Mouse (Mus musculus): ENCODE results near the gene Adam17. TPM values are rescaled to one million over a fixed set of nuclear protein-coding genes. Genes with fewer than 3 reads are reported as not detected.

Adam17 gene
- 11.2 and 11.8 TPM in 2 replicates for polyA plus RNA-seq (2015; fragmentation: Nextera tagmentation; extraction: Ambion mirVana)

DNA sequence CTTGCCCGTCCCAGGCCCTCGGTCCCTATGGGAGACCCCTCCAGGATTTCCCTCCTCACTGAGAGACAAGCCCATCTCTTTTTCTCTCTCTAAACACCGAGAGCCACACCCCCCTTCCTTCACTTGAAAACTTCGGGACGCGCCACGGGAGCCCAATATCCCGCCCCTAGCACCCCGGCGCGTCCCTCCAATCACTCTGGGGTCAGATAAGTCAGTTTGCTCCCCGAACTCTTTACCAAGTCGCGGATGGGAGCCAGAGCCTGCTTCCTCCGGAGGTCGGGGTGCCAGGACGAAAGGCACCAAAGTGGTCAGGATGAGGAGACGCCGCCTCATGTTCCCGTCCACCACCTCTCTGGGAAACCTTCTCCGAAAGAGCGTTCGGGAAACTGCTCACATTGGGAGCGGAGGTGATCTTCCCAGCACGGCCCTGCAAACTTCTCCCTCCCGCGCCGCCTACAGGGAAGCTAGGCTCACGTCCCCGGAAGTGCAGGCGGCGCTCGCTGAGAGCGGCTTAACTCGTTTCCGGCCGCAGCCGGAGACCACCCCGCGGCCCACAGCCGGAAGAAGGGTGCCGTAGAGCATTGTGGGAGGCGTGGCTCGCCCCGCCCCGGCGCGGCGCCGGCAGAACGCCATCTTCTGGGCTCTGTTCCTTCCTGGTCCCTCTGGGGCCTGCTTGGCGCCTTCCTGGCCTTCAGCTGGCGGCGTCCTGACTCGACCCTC is at the start of gene Adam17:
Gene Adam17, minus strand, starts transcription at position 533 of the 720 bp plus-strand sequence.
- Histone ChIP-seq H3K4me3 (ENCODE audit: low read depth, low read length) (peak within 1 kb of the TSS; percentile 79), H3K4me2 (replicated peaks; ENCODE audit: low read depth) (peak within 1 kb of the TSS; percentile 88), H3K9me3 (ENCODE audit: control insufficient read depth) (no peaks in the 10 kb centered on the region), H3K9ac (ENCODE audit: low read depth, low read length) (peak within 1 kb of the TSS; percentile 86), H3K27me3 (replicated peaks; ENCODE audit: control insufficient read depth, insufficient read depth, low read length) (no peaks in the 10 kb centered on the region), H3K27ac (ENCODE audit: low read depth, low read length) (peak within 1 kb of the TSS; percentile 94), H3K4me1 (replicated peaks; ENCODE audit: control insufficient read depth, insufficient read depth, low read length) (no peaks in the 10 kb centered on the region), H3K36me3 (ENCODE audit: control insufficient read depth, insufficient read depth) (no peaks in the 10 kb centered on the region)
- TF ChIP-seq CTCF (IDR thresholded peaks at IDR 0.05; ENCODE audit: low read depth) = peak; percentile 87
- under 1% methylated on average over 55 of the region's 55 CpGs for WGBS
- peak; percentile 98 for ATAC-seq

DNA sequence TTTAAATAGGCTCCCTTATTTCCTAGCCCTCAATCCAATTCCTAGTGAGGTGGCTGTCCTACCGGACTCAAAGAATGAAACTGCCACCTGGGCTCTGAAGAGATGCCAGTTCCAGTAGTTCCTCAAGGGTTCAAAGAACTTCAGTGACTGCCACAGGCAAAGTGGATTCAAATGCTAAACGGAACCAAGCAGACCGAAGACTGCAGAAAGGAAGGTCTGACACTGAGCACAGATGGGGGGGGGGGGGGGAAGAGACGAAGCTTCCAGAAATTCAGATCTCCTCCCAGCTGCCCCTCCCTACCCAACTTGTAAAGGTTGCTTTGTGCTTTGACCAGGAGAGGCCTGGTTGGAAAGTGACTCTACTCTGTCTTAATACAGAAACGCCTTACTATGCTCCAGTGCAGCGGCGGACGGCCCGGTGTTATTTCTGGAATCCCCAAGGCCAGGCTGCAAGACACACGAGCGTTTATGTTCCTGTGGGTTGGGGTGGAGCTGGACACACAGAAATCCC is 45.2 kb upstream of the Adam17 start:
- H3K9me3 ChIP-seq (ENCODE audit: control insufficient read depth) = no peaks in the 10 kb centered on the region
- H3K36me3 ChIP-seq (ENCODE audit: control insufficient read depth, insufficient read depth) = 0 out of 2 replicates have a peak, but pooled peaks cover 3% of the 10 kb centered on the region
- peak overlapping the region; percentile 97; the same call in 1 of the 2 replicates for H3K4me3 ChIP-seq (ENCODE audit: low read depth, low read length)
- H3K27me3 ChIP-seq (replicated peaks; ENCODE audit: control insufficient read depth, insufficient read depth, low read length) = no peaks in the 10 kb centered on the region
- H3K27ac ChIP-seq (ENCODE audit: low read depth, low read length) = peak overlapping the region; percentile 29
- peak overlapping the region; percentile 74 for H3K4me2 ChIP-seq (replicated peaks; ENCODE audit: low read depth)
- TF ChIP-seq CTCF (IDR thresholded peaks at IDR 0.05; ENCODE audit: low read depth) = no peak
- no peak overlapping the region for H3K9ac ChIP-seq (ENCODE audit: low read depth, low read length)
- H3K4me1 ChIP-seq (replicated peaks; ENCODE audit: control insufficient read depth, insufficient read depth, low read length) = peaks cover 12% of the 10 kb centered on the region
- WGBS = 35% methylated on average over 10 of the region's 11 CpGs
- ATAC-seq = no peak

DNA sequence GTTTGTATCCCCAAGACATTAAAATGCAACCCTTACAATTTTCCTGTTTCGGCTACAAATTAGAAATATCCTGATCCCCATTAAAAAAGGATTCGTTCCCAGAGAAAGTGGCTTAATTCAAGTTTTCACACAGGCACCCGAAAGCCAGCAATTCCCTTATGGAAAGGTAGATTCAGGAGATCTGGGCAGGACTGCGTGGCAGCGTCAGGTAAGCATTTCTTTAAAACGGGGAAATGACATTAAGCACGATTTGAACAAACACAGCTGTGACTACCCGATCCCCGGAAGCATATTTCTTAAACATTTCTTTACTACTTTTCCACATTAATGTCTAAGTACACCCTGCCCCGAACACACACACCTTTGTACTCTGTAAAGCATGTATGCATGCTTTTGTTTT is 44.7 kb upstream of the Adam17 start:
- Histone ChIP-seq H3K36me3 (ENCODE audit: control insufficient read depth, insufficient read depth) (peaks cover 3% of the 10 kb centered on the region; the same call in 1 of the 2 replicates), H3K27me3 (replicated peaks; ENCODE audit: control insufficient read depth, insufficient read depth, low read length) (no peaks in the 10 kb centered on the region), H3K27ac (ENCODE audit: low read depth, low read length) (peak overlapping the region; percentile 99), H3K9me3 (ENCODE audit: control insufficient read depth) (no peaks in the 10 kb centered on the region), H3K9ac (ENCODE audit: low read depth, low read length) (peak overlapping the region; percentile 48; the same call in 1 of the 2 replicates), H3K4me1 (replicated peaks; ENCODE audit: control insufficient read depth, insufficient read depth, low read length) (peaks cover 12% of the 10 kb centered on the region), H3K4me3 (ENCODE audit: low read depth, low read length) (peak overlapping the region; percentile 97), H3K4me2 (replicated peaks; ENCODE audit: low read depth) (peak overlapping the region; percentile 74)
- no peak for TF ChIP-seq CTCF (IDR thresholded peaks at IDR 0.05; ENCODE audit: low read depth)
- ATAC-seq = no peak
- WGBS = 2% methylated on average over 10 of the region's 10 CpGs

DNA sequence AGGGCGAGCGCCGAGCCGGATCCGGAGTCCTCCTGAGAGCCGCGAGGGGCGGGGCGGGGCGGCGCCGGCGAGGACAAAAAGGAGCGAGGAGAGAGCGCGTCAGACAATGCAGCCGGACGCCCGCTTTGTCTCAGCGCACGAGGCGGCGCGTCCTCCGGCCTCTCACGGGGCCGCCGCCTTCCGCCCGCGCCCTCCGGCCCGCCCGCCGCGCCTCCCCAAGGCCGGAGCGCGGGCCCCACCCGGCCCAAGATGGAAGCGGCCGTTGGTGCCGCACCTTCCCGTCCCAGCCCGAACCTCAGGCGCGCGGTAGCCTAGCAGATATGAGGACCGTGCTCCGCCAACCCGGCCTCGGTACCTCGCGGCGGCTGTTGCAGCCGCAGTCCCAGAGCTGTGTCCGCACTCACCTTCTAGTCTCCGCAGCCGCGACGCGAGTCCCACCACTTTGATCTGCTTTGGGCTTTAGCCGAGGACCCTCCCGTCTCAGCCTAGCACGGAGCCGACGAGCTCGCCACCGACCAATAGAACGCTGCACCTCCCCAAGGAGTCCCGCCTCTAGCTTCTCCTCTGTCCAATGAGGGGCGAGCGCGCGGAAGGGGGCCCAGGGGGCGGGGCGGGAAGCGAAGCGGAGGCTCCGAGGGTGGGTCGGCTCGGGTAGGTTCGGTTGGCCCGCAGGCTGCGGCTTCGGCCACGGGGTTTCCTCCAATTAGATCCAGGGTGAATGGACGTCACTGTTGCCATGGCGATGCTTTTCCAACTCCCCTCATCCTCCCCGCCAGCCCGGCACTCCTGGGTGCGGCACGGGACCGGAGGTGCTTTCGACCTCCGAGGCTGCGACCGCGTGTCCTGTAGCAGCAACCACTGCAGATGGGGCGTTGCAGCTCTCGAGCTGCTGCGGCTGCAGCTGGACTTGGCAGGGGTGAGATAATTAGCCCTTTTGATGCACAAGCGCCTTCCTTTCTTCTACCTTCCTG is 44.0 kb upstream of the Adam17 start, which contains the start of gene Ywhaq:
Gene Ywhaq, minus strand, starts transcription at position 538 of the 971 bp plus-strand sequence.
- H3K4me1 ChIP-seq (replicated peaks; ENCODE audit: control insufficient read depth, insufficient read depth, low read length) = peaks cover 12% of the 10 kb centered on the region
- TF ChIP-seq CTCF (IDR thresholded peaks at IDR 0.05; ENCODE audit: low read depth) = no peak
- under 1% methylated on average over 99 of the region's 103 CpGs for WGBS
- peak within 1 kb of the TSS; percentile 74 for H3K4me2 ChIP-seq (replicated peaks; ENCODE audit: low read depth)
- peaks cover 4% of the 10 kb centered on the region for H3K36me3 ChIP-seq (ENCODE audit: control insufficient read depth, insufficient read depth)
- peak; percentile 99 for ATAC-seq
- no peaks in the 10 kb centered on the region for H3K27me3 ChIP-seq (replicated peaks; ENCODE audit: control insufficient read depth, insufficient read depth, low read length)
- peak within 1 kb of the TSS; percentile 82 for H3K9ac ChIP-seq (ENCODE audit: low read depth, low read length)
- peak within 1 kb of the TSS; percentile 99 for H3K27ac ChIP-seq (ENCODE audit: low read depth, low read length)
- no peaks in the 10 kb centered on the region for H3K9me3 ChIP-seq (ENCODE audit: control insufficient read depth)
- H3K4me3 ChIP-seq (ENCODE audit: low read depth, low read length) = peak within 1 kb of the TSS; percentile 97

GRCm38 (mm10) chr12:21416506-21416905 is 43.1 kb upstream of the Adam17 start:
- peak overlapping the region; percentile 97 for H3K4me3 ChIP-seq (ENCODE audit: low read depth, low read length)
- H3K4me2 ChIP-seq (replicated peaks; ENCODE audit: low read depth) = peak overlapping the region; percentile 74
- TF ChIP-seq CTCF (IDR thresholded peaks at IDR 0.05; ENCODE audit: low read depth) = no peak
- peaks cover 12% of the 10 kb centered on the region for H3K36me3 ChIP-seq (ENCODE audit: control insufficient read depth, insufficient read depth)
- 1% methylated on average over 13 of the region's 15 CpGs for WGBS
- peak overlapping the region; percentile 82 for H3K9ac ChIP-seq (ENCODE audit: low read depth, low read length)
- no peaks in the 10 kb centered on the region for H3K27me3 ChIP-seq (replicated peaks; ENCODE audit: control insufficient read depth, insufficient read depth, low read length)
- H3K4me1 ChIP-seq (replicated peaks; ENCODE audit: control insufficient read depth, insufficient read depth, low read length) = peaks cover 12% of the 10 kb centered on the region
- H3K9me3 ChIP-seq (ENCODE audit: control insufficient read depth) = no peaks in the 10 kb centered on the region
- H3K27ac ChIP-seq (ENCODE audit: low read depth, low read length) = peak overlapping the region; percentile 10; the same call in 1 of the 2 replicates
- ATAC-seq = no peak
